8 mouse cellular contexts compared by ENCODE assay signal in the genomic region with DNA sequence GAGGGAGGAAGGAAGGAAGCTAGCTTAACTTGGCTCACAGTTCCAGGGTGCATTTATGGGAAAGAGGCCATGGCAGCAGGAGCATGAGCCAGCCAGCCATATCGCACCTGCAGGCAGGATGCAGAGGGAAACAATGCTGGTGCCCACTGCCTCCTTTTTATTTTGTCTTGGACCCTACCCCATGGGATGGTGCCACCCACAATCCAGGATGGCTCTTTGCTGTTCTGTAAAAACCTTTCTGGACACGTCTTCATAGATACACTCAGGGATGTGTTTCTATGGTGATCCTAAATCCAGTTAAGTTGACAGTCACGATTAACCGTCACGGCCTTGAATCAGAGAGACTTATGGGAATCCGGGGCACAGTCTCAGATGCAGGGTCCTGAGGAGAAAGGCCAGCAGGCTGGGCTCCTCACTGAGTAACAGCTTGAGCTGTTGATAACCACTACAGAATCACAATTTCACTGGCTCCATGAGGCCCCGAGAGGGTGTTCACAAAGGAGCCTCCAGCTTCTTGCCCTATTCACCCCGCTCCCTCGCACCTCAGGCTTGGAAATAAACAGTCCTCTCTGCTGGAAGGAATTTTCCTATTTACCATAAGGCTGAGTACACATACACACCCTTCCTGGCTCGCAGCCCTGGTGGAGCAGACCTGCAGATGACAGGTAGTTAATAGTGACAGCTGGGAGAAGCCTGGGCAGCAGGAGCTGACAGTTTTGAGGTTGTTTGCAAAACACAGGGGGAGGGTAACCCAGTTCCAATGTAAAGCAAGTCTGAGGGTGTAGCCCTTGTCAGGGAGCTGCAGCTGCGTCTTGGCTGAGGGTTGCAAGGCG. TPM values are rescaled to one million over a fixed set of nuclear protein-coding genes. Genes with fewer than 3 reads are reported as not detected.
DNase-seq lines count a peak whose midpoint lies in the region; ATAC-seq lines count a peak whose summit lies in the region.

No protein-coding gene starts in this region.

- H3K9ac ChIP-seq in midbrain, embryonic 15.5 days = no peak overlapping the region

- ATAC-seq in midbrain, embryonic 15.5 days (replicated peaks) = peak; percentile 80

- H3K4me2 ChIP-seq in midbrain, embryonic 15.5 days = peak overlapping the region; percentile 17; the same call in 1 of the 2 replicates

- H3K4me3 ChIP-seq in embryonic facial prominence, embryonic 10.5 days = no peak overlapping the region
- no peak overlapping the region for H3K4me3 ChIP-seq in midbrain, embryonic 15.5 days

- 44% methylated on average over 12 of the region's 12 CpGs for WGBS in embryonic facial prominence, embryonic 10.5 days
- WGBS in midbrain, embryonic 15.5 days = 11% methylated on average over 12 of the region's 12 CpGs

- peaks cover 4% of the 10 kb centered on the region; the same call in 1 of the 2 replicates for H3K9me3 ChIP-seq in embryonic facial prominence, embryonic 10.5 days
- H3K9me3 ChIP-seq in midbrain, embryonic 15.5 days = no peaks in the 10 kb centered on the region

- peak; percentile 32 for DNase-seq in kidney, adult 11 months
- DNase-seq in kidney, adult 8-10 months = no peak
- peak; percentile 22 for DNase-seq in embryonic facial prominence, embryonic 10.5 days (ENCODE audit: low spot score)
- peak; percentile 49 for DNase-seq in kidney, postnatal 10 days
- no peak for DNase-seq in spleen, postnatal 36 days (ENCODE audit: low spot score in 2 of 2)
- no peak for DNase-seq in frontal cortex, postnatal 36 days (ENCODE audit: low spot score in 2 of 2)
- DNase-seq in thymus, postnatal 10 days (ENCODE audit: low spot score in 2 of 2) = no peak

- H3K36me3 ChIP-seq in embryonic facial prominence, embryonic 10.5 days (replicated peaks) = peaks cover 7% of the 10 kb centered on the region; the same call in 1 of the 2 replicates
- no peaks in the 10 kb centered on the region for H3K36me3 ChIP-seq in midbrain, embryonic 15.5 days (replicated peaks)

- peaks cover 43% of the 10 kb centered on the region for H3K4me1 ChIP-seq in embryonic facial prominence, embryonic 10.5 days
- H3K4me1 ChIP-seq in midbrain, embryonic 15.5 days = peaks cover 19% of the 10 kb centered on the region

- H3K27ac ChIP-seq in embryonic facial prominence, embryonic 10.5 days (replicated peaks) = peak overlapping the region; percentile 12; the same call in 1 of the 2 replicates
- H3K27ac ChIP-seq in midbrain, embryonic 15.5 days = peak overlapping the region; percentile 65

- no peaks in the 10 kb centered on the region for H3K27me3 ChIP-seq in embryonic facial prominence, embryonic 10.5 days (replicated peaks; ENCODE audit: low read depth, poor library complexity, severe bottlenecking)
- no peaks in the 10 kb centered on the region for H3K27me3 ChIP-seq in midbrain, embryonic 15.5 days (replicated peaks)

RNA-seq across cellular contexts. Expression of a gene that starts 17.1 kb away (rescaled TPM):
- polyA plus RNA-seq in embryonic facial prominence, embryonic 10.5 days (2016; fragmentation: Nextera tagmentation; extraction: Ambion mirVana) = 62.7 and 70.3 TPM in 2 replicates
- polyA plus RNA-seq in midbrain, embryonic 15.5 days (2015; fragmentation: Nextera tagmentation; extraction: Ambion mirVana) = 23.9 and 25.7 TPM in 2 replicates

Comparison
In these comparisons a context has a peak if more than half of its experiments do, and no peak if none do; other contexts are left out.
1. DNase-seq: peak in kidney, adult 11 months (single experiment), embryonic facial prominence, embryonic 10.5 days (single experiment) and kidney, postnatal 10 days (single experiment); none in kidney, adult 8-10 months (0 of 2), spleen, postnatal 36 days (0 of 2), frontal cortex, postnatal 36 days (0 of 2) and thymus, postnatal 10 days (0 of 2).